Mouse (Mus musculus) heart, postnatal 0 days (tissue): ENCODE results near the gene Hes6. TPM values are rescaled to one million over a fixed set of nuclear protein-coding genes. Genes with fewer than 3 reads are reported as not detected.

Experiments
- ATAC-seq: fragments of 200-750 bp; cut with Nextera tagmentation; 2 replicates; pipeline ENCODE4 v1.8.0; 2017; ENCODE audit warnings: low read depth, moderate number of reproducible peaks, moderate library complexity; ENCODE audit not compliant: insufficient read depth
- DNase-seq: peaks from one replicate; pipeline ENCODE4 v3.0.0-alpha.2; 2016; ENCODE audit warnings: low spot score
- H3K27ac ChIP-seq: fragments of 300-500 bp; sonication (generic); 2 replicates; pipeline ENCODE4 v1.5.1; 2014; ENCODE audit warnings: low read depth, mild to moderate bottlenecking
- H3K27me3 ChIP-seq: fragments of 300-500 bp; sonication (generic); 2 replicates; pipeline ENCODE4 v1.6.1; 2014; ENCODE audit warnings: low read length, mixed read lengths; ENCODE audit not compliant: control insufficient read depth, insufficient read depth
- H3K36me3 ChIP-seq: fragments of 300-500 bp; sonication (generic); replicated peaks from 2 replicates; pipeline ENCODE4 v1.6.1; 2014; ENCODE audit warnings: low read length, mixed read lengths; ENCODE audit not compliant: control insufficient read depth, insufficient read depth
- H3K4me1 ChIP-seq: fragments of 300-500 bp; sonication (generic); 2 replicates; pipeline ENCODE4 v1.6.1; 2014; ENCODE audit warnings: antibody characterized with exemption; ENCODE audit not compliant: control insufficient read depth, insufficient read depth
- H3K4me2 ChIP-seq: fragments of 300-500 bp; sonication (generic); 2 replicates; pipeline ENCODE4 v1.6.1; 2014; ENCODE audit warnings: low read depth, mild to moderate bottlenecking, low read length, moderate library complexity
- H3K4me3 ChIP-seq: fragments of 300-500 bp; sonication (generic); 2 replicates; pipeline ENCODE4 v1.5.1; 2014; ENCODE audit warnings: low read depth, low read length
- H3K9ac ChIP-seq: fragments of 300-500 bp; sonication (generic); replicated peaks from 2 replicates; pipeline ENCODE4 v1.6.1; 2014; ENCODE audit warnings: low read depth, low read length, mixed read lengths
- H3K9me3 ChIP-seq: fragments of 300-500 bp; sonication (generic); replicated peaks from 2 replicates; pipeline ENCODE4 v1.6.1; 2016; ENCODE audit warnings: low read length; ENCODE audit not compliant: control insufficient read depth
- CTCF ChIP-seq: IDR thresholded peaks from 2 replicates; pipeline ENCODE4 v1.5.1; 2016; ENCODE audit warnings: antibody characterized with exemption, control low read depth, low read depth
- EP300 ChIP-seq: IDR thresholded peaks from 2 replicates; pipeline ENCODE4 v1.6.1; 2016; ENCODE audit warnings: antibody characterized with exemption, low read depth
- WGBS: fragments of 180-500 bp; shearing (Covaris S2); extraction: QIAGEN DNeasy Blood & Tissue Kit; methylation state at CpG from one replicate; pipeline ENCODE4 v1.1.7; 2014; 5-methylcytosine and 5-hydroxymethylcytosine counted together
- polyA plus RNA-seq: library from polyadenylated mRNA; unstranded; fragments of >200 nt; fragmentation: Nextera tagmentation; extraction: Ambion mirVana; gene quantifications from 2 replicates; pipeline ENCODE4 v1.2.1, GENCODE M21; 2015
- total RNA-seq: library from RNA; depleted of rRNA; stranded (reverse); fragments of >200 nt; gene quantifications from 2 replicates; pipeline ENCODE4 v1.2.3, GENCODE M21; 2014; ENCODE audit warnings: low replicate concordance; rRNA removed

Hes6 gene
- total and polyA plus RNA-seq, 2 experiments from 2014 or later = 61.0 to 82.5 TPM

DNA sequence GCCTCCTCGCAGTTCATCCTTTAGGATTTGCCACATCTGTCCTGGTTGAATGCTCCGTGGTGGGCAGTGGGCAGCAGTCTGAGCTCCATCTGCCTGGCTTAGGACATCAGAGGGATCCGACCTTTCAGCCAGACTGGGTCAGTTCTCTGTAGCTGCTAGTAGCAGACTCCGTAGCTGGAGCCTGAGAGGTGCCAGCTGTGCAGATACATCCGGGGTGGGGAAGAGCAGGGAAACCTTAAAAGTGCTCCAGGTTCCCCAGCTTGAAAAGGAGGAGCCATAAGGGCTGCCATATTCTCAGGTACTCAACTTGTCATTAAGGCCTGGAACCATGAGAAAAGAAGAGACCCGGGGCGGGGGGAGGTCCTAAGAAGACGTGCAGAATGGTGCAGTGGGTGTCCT lies 48.0 kb downstream of the Hes6 start:
- ATAC-seq (no peak), DNase-seq (no peak)
- Histone ChIP-seq H3K27ac (no peak overlapping the region), H3K4me3 (peak overlapping the region; percentile 51), H3K4me1 (peaks cover 12% of the 10 kb centered on the region), H3K9me3 (no peaks in the 10 kb centered on the region; the same call in 1 of the 2 replicates), H3K4me2 (peak overlapping the region; percentile 89), H3K9ac (no peak overlapping the region), H3K27me3 (no peaks in the 10 kb centered on the region), H3K36me3 (peaks cover 21% of the 10 kb centered on the region)
- TF ChIP-seq EP300 = no peak
- TF ChIP-seq CTCF = no peak
- 26% methylated on average over 8 of the region's 8 CpGs for WGBS

DNA sequence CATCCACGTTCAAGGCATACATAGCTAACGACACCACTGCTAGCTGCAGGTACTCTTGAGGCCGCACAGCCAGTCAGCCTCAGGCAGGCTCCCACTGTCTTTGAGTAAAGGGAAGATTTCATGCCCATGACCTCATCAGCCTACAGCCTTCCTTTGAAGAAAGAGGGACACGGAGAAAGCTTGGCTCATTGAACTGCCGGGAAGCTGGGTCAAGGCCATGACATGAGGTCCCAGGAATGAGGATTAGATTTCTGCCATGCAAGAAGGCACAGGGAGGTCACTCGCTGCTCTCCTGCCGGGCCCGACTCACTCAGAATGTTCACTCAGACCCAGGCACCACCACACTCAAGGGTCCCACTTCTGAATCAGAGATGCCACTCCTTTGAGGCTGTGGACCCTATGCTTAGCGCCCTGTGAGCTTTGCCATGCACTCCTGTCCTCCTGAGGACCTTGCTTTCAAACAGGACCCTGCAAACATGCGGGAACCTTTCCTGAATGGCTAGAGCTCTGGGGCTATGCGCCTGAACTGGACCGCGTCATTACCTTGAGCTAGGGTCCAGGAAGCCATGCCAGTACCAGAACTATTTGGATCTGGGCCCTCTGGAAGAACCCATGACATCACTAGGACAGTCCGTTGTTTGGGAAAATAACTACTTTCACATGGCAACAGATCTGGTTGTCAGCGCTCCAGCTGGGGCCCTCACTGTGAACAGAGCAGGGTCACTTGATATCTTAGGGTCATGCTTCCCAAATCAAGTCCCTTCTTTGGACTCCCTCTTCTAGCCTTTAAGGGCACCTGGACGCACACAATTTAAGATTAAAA lies 48.8 kb downstream of the Hes6 start:
- H3K9ac ChIP-seq = no peak overlapping the region
- no peak overlapping the region for H3K4me2 ChIP-seq
- 86% methylated on average over 16 of the region's 16 CpGs for WGBS
- no peak for DNase-seq
- no peak for ATAC-seq
- no peaks in the 10 kb centered on the region; the same call in 1 of the 2 replicates for H3K9me3 ChIP-seq
- no peaks in the 10 kb centered on the region for H3K27me3 ChIP-seq
- peaks cover 12% of the 10 kb centered on the region for H3K4me1 ChIP-seq
- no peak overlapping the region for H3K4me3 ChIP-seq
- H3K27ac ChIP-seq = no peak overlapping the region
- TF ChIP-seq EP300 = no peak
- peaks cover 23% of the 10 kb centered on the region for H3K36me3 ChIP-seq

DNA sequence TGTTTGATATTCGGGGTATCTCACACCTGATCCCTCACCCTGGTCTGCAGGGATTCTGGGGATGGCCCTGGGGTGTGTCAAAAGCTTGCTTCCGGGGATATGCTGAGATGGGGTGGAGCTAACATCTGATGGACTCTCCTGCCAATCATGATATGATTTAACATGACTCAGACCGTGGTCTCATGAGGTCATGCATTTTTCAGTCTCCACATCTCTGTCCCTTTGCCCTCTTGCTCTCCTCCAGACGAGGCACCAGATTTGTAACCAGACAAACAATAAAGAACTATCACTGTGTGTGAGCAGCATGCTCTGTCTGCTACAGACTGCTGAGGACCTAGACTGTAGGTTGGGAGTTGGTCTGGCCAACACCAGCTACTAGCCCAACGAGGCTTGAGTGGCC lies 51.7 kb downstream of the Hes6 start:
- TF ChIP-seq EP300 (no peak), CTCF (no peak)
- H3K27me3 ChIP-seq = no peaks in the 10 kb centered on the region
- DNase-seq = no peak
- H3K27ac ChIP-seq = no peak overlapping the region
- no peak overlapping the region for H3K9ac ChIP-seq
- H3K36me3 ChIP-seq = peaks cover 32% of the 10 kb centered on the region
- H3K4me1 ChIP-seq = peaks cover 12% of the 10 kb centered on the region
- no peak overlapping the region for H3K4me2 ChIP-seq
- no peaks in the 10 kb centered on the region; the same call in 1 of the 2 replicates for H3K9me3 ChIP-seq
- WGBS = 75% methylated on average over 5 of the region's 5 CpGs
- no peak overlapping the region for H3K4me3 ChIP-seq
- ATAC-seq = no peak

Other genes starting within 250 kb of the Hes6 start
- 46.7 and 59.5 TPM in 2 replicates for gene Ramp1, start 234.2 kb downstream of the Hes6 start, total RNA-seq
- gene Ramp1, start 234.2 kb downstream of the Hes6 start, polyA plus RNA-seq = 62.4 and 65.5 TPM in 2 replicates
- gene Ube2f, start 163.7 kb downstream of the Hes6 start, total RNA-seq = 23.5 and 69.6 TPM in 2 replicates
- 77.9 and 79.3 TPM in 2 replicates for gene Ube2f, start 163.7 kb downstream of the Hes6 start, polyA plus RNA-seq
- gene Scly, start 115.7 kb downstream of the Hes6 start, total RNA-seq = 14.0 and 18.5 TPM in 2 replicates
- gene Scly, start 115.7 kb downstream of the Hes6 start, polyA plus RNA-seq = 9.6 and 10.0 TPM in 2 replicates
- 0.89 TPM in 1 of 2 replicates, not detected in the other for gene Espnl, start 92.0 kb downstream of the Hes6 start, total RNA-seq
- 0.04 TPM in 1 of 2 replicates, not detected in the other for gene Espnl, start 92.0 kb downstream of the Hes6 start, polyA plus RNA-seq
- gene Klhl30, start 63.0 kb downstream of the Hes6 start, total RNA-seq = 78.6 and 83.2 TPM in 2 replicates
- 64.0 and 68.6 TPM in 2 replicates for gene Klhl30, start 63.0 kb downstream of the Hes6 start, polyA plus RNA-seq
- 0.19 and 0.46 TPM in 2 replicates for gene Erfe, start 47.6 kb downstream of the Hes6 start, total RNA-seq
- gene Erfe, start 47.6 kb downstream of the Hes6 start, polyA plus RNA-seq = 0.40 and 0.71 TPM in 2 replicates
- 58.1 and 70.5 TPM in 2 replicates for gene Ilkap, start 15.2 kb downstream of the Hes6 start, total RNA-seq
- 71.4 and 75.1 TPM in 2 replicates for gene Ilkap, start 15.2 kb downstream of the Hes6 start, polyA plus RNA-seq
- 11.1 and 14.0 TPM in 2 replicates for gene Per2, start 45.3 kb upstream of the Hes6 start, total RNA-seq
- gene Per2, start 45.3 kb upstream of the Hes6 start, polyA plus RNA-seq = 2.3 and 3.3 TPM in 2 replicates
- gene Traf3ip1, start 80.6 kb upstream of the Hes6 start, total RNA-seq = 2.0 and 3.4 TPM in 2 replicates
- gene Traf3ip1, start 80.6 kb upstream of the Hes6 start, polyA plus RNA-seq = 2.8 TPM in 2 replicates
- 13.8 and 19.0 TPM in 2 replicates for gene Asb1, start 126.5 kb upstream of the Hes6 start, total RNA-seq
- 3.3 and 4.6 TPM in 2 replicates for gene Asb1, start 126.5 kb upstream of the Hes6 start, polyA plus RNA-seq